Mouse (Mus musculus): Measurements from ENCODE around the gene Gm49321.

DNA sequence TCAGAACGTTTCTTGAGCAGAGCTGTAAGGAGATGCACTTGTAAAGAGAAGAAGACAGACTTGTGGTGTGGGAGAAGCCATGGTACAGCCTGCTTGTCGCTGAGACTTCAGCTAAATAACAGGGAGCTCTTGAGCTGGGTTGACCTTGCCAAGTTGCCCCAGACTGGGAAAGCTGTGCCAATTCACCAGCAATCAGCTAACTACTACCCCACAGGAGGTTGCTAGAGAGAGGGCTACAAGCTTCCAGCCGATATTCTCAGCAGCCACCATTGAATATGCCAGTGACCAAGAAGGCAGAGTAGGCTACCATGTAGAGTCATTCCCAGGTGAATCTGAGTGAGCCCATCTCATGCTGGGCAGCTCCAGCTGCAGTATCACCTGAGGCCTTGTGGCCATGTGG lies 47.4 kb upstream of the Gm49321 start:
- TF ChIP-seq CHD1 (IDR thresholded peaks at IDR 0.05; ENCODE audit: low read depth, low read length) = no peak
- TF ChIP-seq CTCF (IDR thresholded peaks at IDR 0.05 in 2 of 3, conservative IDR thresholded peaks at IDR 0.05 in 1 of 3; ENCODE audit: control insufficient read depth in 1 of 3, insufficient read depth in 1 of 3, low read depth in 2 of 3, low read length in 3 of 3, poor library complexity in 1 of 3, severe bottlenecking in 1 of 3) = no peak

Data from MEL (cell line).